Mouse (Mus musculus) cerebellum, adult 2 months (tissue): ENCODE measurements at regions not wholly inside any gene's neighbourhood (a gene's known extent, or its start where the extent isn't known, plus 50 kb on each side); places are given as distances from the start of the nearest gene placed in this dataset.

Experiments
- DNase-seq, 2 experiments: peaks; one replicate each; pipeline ENCODE4 v3.0.0; 2021
- H3K27ac ChIP-seq: fragments of 200-500 bp; 2 replicates; pipeline ENCODE4 v1.5.1; 2012; ENCODE audit warnings: low read length, control low read depth, inconsistent platforms; ENCODE audit not compliant: insufficient read depth
- H3K27me3 ChIP-seq: fragments of 200-500 bp; 2 replicates; pipeline ENCODE4 v1.6.1; 2012; ENCODE audit warnings: inconsistent platforms, mild to moderate bottlenecking, low read length, moderate library complexity; ENCODE audit not compliant: control insufficient read depth, insufficient read depth
- H3K4me1 ChIP-seq: fragments of 200-500 bp; 2 replicates; pipeline ENCODE4 v1.6.1; 2011; ENCODE audit warnings: low read length; ENCODE audit not compliant: control insufficient read depth, insufficient read depth
- H3K4me3 ChIP-seq: fragments of 200-500 bp; replicated peaks from 2 replicates; pipeline ENCODE3; 2011; ENCODE audit warnings: mild to moderate bottlenecking, low read depth, low read length, control low read depth; ENCODE audit not compliant: insufficient read depth
- CTCF ChIP-seq: fragments of 200-500 bp; IDR thresholded peaks from 2 replicates; pipeline ENCODE4 v1.5.1; 2011; ENCODE audit warnings: low read depth, mild to moderate bottlenecking, control low read depth, low read length, moderate library complexity, borderline replicate concordance; ENCODE audit not compliant: insufficient read depth
- POLR2A ChIP-seq: fragments of 200-500 bp; IDR thresholded peaks from 2 replicates; pipeline ENCODE4 v1.6.1; 2011; ENCODE audit warnings: low read length, control low read depth, borderline replicate concordance; ENCODE audit not compliant: insufficient read depth
- WGBS: fragments of 180-500 bp; shearing (Covaris S2); methylation state at CpG from one replicate; pipeline ENCODE4 v1.1.7; 2018; 5-methylcytosine and 5-hydroxymethylcytosine counted together

DNA sequence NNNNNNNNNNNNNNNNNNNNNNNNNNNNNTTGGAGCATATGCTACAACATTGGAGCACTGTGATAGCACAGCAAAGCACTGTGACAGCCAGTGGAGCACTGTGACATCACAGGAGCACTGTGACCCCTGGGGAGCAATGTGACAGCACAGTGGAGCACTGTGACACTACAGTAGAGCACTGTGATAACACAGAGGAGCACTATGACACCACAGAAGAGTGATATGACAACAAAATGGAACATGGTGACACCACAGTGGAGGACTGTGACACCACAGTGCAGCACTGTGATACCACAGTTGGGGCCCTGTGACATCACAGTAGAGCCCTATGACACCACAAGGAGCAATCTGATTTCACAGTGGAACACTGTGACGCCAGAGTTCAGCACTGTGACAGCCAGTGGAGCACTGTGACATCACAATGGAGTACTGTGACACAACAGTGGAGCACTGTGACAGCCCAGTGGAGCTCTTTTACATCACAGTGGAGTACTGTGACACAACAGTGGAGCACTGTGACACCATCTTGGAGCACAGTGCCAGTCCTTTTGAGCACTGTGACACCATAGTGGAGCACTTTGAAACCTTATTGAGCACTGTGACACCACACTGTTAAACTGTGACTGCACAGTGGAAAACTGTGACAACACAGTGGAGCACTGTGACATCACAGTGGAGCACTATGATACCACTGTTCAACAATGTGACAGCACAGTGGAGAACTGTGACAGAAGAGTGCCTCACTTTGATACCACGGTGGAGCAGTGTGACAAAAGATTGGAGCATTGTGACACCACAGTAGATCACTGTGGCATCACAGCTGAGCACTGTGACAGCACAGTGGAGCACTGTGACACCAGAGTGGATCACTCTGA is 116.9 kb upstream of the Vmn1r2 start:
- 50% methylated on average over 2 of the region's 2 CpGs for WGBS
- H3K27ac ChIP-seq = no peak overlapping the region
- TF ChIP-seq POLR2A = no peak
- TF ChIP-seq CTCF = no peak
- peak in 1 of 2 experiments; percentile 1 for DNase-seq
- H3K4me3 ChIP-seq = no peak overlapping the region
- no peaks in the 10 kb centered on the region for H3K4me1 ChIP-seq
- no peaks in the 10 kb centered on the region for H3K27me3 ChIP-seq

DNA sequence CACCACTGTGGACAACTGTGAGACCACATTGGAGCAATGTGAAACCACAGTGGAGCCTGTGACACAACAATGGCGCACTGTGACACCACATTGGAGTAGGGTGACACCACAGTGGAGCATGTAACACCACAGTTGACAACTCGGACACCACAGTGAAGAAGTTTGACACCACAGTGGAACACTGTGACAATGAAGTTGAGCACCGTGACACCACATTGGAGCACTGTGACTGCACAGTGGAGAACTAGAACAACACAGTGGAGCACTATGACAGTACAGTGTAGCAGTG is 116.3 kb upstream of the Vmn1r2 start:
- TF ChIP-seq POLR2A = no peak
- TF ChIP-seq CTCF = no peak
- Histone ChIP-seq H3K27me3 (no peaks in the 10 kb centered on the region), H3K27ac (no peak overlapping the region), H3K4me1 (no peaks in the 10 kb centered on the region), H3K4me3 (no peak overlapping the region)
- 77% methylated on average over 3 of the region's 3 CpGs for WGBS
- no peak for DNase-seq

DNA sequence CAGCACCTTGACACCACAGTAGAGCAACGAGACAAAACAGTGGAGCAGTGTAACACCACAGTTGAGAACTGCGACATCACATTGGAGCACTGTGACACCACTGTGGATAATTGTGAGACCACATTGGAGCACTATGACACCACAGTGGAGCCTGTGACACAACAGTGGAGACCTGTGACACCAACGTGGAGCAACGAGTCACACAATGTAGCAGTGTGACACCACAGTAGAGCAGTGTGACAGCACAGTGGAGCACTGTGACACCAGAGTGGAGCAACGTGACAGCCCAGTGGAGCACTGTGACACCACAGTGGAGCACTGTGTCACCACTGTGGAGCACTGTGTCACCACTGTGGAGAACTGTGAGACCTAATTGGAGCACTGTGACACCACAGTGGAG is 115.9 kb upstream of the Vmn1r2 start:
- Histone ChIP-seq H3K27ac (no peak overlapping the region), H3K4me1 (no peaks in the 10 kb centered on the region), H3K4me3 (no peak overlapping the region), H3K27me3 (no peaks in the 10 kb centered on the region)
- WGBS = 68% methylated on average over 5 of the region's 5 CpGs
- DNase-seq = peak in 1 of 2 experiments; percentile 1
- TF ChIP-seq POLR2A = no peak
- TF ChIP-seq CTCF = no peak

DNA sequence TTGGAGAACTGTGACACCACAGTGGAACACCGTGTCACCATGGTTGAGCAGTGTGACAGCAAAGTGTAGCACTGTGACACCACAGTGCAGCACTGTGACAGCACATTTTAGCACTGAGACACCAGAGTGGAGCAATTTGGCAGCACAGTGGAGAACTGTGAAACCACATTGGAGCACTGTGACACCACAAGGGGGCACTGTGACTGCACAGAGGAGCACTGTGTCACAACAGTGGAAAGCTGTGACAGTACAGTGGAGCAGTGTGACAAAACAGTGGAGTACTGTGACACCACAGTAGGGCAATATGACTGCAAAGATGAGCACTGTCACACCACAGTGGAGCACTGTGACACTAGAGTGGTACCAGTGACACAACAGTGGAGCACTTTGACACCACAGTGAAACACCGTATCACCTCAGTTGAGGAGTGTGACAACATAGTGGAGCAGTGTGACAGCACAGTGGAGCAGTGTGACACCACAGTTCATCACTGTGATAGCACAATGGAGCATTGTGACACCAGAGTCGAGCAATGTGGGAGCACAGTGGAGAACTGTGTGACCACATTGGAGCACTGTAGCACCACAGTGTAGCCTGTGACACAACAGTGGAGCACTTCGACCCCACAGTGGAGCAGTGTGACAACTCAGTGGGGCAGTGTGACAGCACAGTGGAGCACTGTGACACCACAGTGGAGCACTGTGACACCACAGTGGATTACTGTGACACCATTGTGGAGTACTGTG is 114.6 kb upstream of the Vmn1r2 start:
- TF ChIP-seq POLR2A (no peak), CTCF (no peak)
- Histone ChIP-seq H3K4me3 (no peak overlapping the region), H3K27ac (no peak overlapping the region), H3K27me3 (no peaks in the 10 kb centered on the region), H3K4me1 (no peaks in the 10 kb centered on the region)
- WGBS = 82% methylated on average over 4 of the region's 4 CpGs
- peak in 1 of 2 experiments; percentile 1 for DNase-seq

DNA sequence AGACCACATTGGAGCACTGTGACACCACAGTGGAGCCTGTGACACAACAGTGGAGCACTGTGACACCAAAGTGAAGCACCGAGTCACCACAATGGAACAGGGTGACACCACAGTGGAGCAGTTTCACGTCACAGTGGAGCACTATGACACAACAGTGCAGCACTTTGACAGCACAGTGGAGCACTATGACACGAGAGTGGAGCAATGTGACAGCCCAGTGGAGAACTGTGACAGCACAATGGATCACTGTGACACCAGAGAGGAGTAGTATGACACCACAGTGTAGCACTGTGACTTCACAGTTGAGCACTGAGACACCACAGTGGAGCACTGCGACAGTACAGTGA is 114.1 kb upstream of the Vmn1r2 start:
- H3K27ac ChIP-seq = no peak overlapping the region
- no peak for TF ChIP-seq POLR2A
- no peak for TF ChIP-seq CTCF
- H3K4me1 ChIP-seq = no peaks in the 10 kb centered on the region
- DNase-seq = peak in 1 of 2 experiments; percentile 1
- WGBS = 51% methylated on average over 4 of the region's 4 CpGs
- no peak overlapping the region for H3K4me3 ChIP-seq
- H3K27me3 ChIP-seq = no peaks in the 10 kb centered on the region

DNA sequence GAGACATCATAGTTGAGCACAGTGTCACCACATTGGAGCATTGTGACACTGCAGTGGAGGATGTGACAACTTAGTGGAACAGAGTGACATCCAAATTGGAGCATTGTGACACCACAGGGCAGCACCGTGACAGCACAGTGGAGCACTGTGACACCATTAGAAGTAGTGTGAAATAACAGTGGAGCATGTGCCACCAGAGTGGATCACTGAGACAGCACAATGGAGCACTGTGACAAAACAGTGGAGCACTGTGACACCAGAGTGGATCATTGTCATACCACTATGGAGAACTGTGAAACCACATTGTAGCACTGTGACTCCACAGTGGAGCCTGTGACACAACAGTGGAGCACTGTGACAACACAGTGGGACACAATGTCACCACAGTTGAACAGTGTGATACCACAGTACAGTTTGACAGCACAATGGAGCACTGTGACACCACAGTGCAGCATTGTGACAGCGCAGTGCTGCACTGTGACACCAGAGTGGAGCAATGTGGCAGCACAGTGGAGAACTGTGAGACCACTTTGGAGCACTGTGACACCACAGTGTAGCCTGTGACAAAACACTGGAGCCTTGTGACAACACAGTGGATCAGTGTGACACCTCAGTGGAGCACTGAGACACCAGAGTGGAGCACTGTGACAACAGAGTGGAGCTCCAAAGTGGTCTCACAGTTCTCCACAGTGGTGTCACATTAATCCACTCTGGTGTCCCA is 113.5 kb upstream of the Vmn1r2 start:
- DNase-seq = no peak

DNA sequence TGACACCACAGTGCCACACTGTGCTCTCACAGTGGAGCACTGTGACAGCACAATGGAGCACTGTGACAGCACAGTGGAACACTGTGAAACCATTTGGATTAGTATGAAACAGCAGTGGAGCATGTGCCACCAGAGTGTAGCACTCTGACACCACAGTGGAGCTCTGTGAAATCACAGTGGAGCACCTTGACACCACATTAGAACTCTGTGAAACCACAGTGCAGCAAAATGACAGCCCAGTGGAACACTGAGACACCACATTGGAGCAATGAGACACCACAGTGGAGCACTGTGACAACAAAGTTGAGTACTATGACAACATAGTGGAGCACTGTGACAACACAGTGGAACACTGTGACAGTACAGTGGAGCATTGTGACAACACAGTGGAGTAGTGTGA is 112.2 kb upstream of the Vmn1r2 start:
- TF ChIP-seq CTCF = no peak
- no peak for TF ChIP-seq POLR2A
- DNase-seq = peak in 1 of 2 experiments; percentile 1

More for the DNA sequence above, 113.5 kb upstream of the Vmn1r2 start:
- no peak for TF ChIP-seq CTCF
- no peak for TF ChIP-seq POLR2A
- no peaks in the 10 kb centered on the region for H3K27me3 ChIP-seq
- WGBS = 87% methylated on average over 2 of the region's 2 CpGs
- H3K4me3 ChIP-seq = no peak overlapping the region
- no peaks in the 10 kb centered on the region for H3K4me1 ChIP-seq
- no peak overlapping the region for H3K27ac ChIP-seq

More for the DNA sequence above, 112.2 kb upstream of the Vmn1r2 start:
- Histone ChIP-seq H3K27ac (no peak overlapping the region), H3K27me3 (no peaks in the 10 kb centered on the region), H3K4me3 (no peak overlapping the region), H3K4me1 (no peaks in the 10 kb centered on the region)
